Mouse (Mus musculus) lung, postnatal 0 days (tissue): ENCODE data around the gene Cux1. TPM values are rescaled to one million over a fixed set of nuclear protein-coding genes. Genes with fewer than 3 reads are reported as not detected.

ENCODE experiments used
- ATAC-seq: fragments of 200-750 bp; cut with Nextera tagmentation; 2 replicates; pipeline ENCODE4 v1.8.0; 2017; ENCODE audit warnings: moderate library complexity
- DNase-seq: peaks from one replicate; pipeline ENCODE4 v3.0.0-alpha.2; 2016; ENCODE audit warnings: low spot score
- H3K27ac ChIP-seq: fragments of 300-500 bp; sonication (generic); 2 replicates; pipeline ENCODE4 v1.5.1; 2014; ENCODE audit warnings: antibody characterized with exemption, mild to moderate bottlenecking, low read length, mixed read lengths
- H3K27me3 ChIP-seq: fragments of 300-500 bp; sonication (generic); replicated peaks from 2 replicates; pipeline ENCODE4 v1.6.1; 2014; ENCODE audit warnings: low read length, mixed read lengths; ENCODE audit not compliant: insufficient read depth
- H3K36me3 ChIP-seq: fragments of 300-500 bp; sonication (generic); 2 replicates; pipeline ENCODE4 v1.6.1; 2014; ENCODE audit warnings: low read length, mixed read lengths; ENCODE audit not compliant: insufficient read depth
- H3K4me1 ChIP-seq: fragments of 300-500 bp; sonication (generic); 2 replicates; pipeline ENCODE4 v1.6.1; 2014; ENCODE audit warnings: antibody characterized with exemption, low read depth, low read length, mixed read lengths; ENCODE audit not compliant: insufficient read depth
- H3K4me2 ChIP-seq: fragments of 300-500 bp; sonication (generic); replicated peaks from 2 replicates; pipeline ENCODE4 v1.6.1; 2014; ENCODE audit warnings: low read depth, mild to moderate bottlenecking, low read length, moderate library complexity, mixed read lengths
- H3K4me3 ChIP-seq: fragments of 300-500 bp; sonication (generic); 2 replicates; pipeline ENCODE4 v1.5.1; 2014; ENCODE audit warnings: low read depth, low read length
- H3K9ac ChIP-seq: fragments of 300-500 bp; sonication (generic); replicated peaks from 2 replicates; pipeline ENCODE4 v1.6.1; 2014; ENCODE audit warnings: low read depth, mild to moderate bottlenecking
- H3K9me3 ChIP-seq: fragments of 300-500 bp; sonication (generic); 2 replicates; pipeline ENCODE4 v1.6.1; 2016; ENCODE audit warnings: low read length, mixed read lengths
- CTCF ChIP-seq: IDR thresholded peaks from 2 replicates; pipeline ENCODE4 v1.5.1; 2016; ENCODE audit warnings: antibody characterized with exemption, mild to moderate bottlenecking
- EP300 ChIP-seq: IDR thresholded peaks from 2 replicates; pipeline ENCODE4 v1.6.1; 2016; ENCODE audit warnings: antibody characterized with exemption, mild to moderate bottlenecking, control low read depth
- WGBS: fragments of 180-500 bp; shearing (Covaris S2); extraction: QIAGEN DNeasy Blood & Tissue Kit; methylation state at CpG from one replicate; pipeline ENCODE4 v1.1.7; 2014; 5-methylcytosine and 5-hydroxymethylcytosine counted together
- polyA plus RNA-seq: library from polyadenylated mRNA; unstranded; fragments of >200 nt; fragmentation: Nextera tagmentation; extraction: Ambion mirVana; gene quantifications from 2 replicates; pipeline ENCODE4 v1.2.1, GENCODE M21; 2015

The Cux1 gene
- polyA plus RNA-seq, 1 experiment from 2014 or later, result 68.5 TPM

DNA sequence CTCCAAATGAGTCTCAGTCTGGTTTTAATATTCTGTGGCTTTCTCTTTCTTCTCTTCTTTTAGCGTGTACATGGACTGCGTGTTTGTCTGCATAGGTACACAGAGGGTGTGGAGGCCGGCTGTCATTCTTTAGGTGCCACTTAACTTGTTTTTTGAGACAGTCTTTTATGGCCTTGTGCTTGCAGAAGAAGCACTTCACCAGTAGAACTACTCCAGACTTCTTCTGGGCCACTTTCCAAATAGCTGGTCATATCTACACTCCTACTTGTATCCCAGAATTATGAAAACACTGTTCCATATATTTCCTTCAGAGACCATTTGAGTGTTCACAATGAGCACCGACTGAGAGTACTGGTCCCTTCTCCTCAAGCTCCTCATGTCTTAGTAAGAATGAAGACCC is 149.4 kb downstream of the Cux1 start:
- Histone ChIP-seq H3K27me3 (no peaks in the 10 kb centered on the region), H3K9ac (no peak overlapping the region), H3K4me2 (no peak overlapping the region), H3K27ac (peak overlapping the region; percentile 69), H3K4me3 (no peak overlapping the region), H3K36me3 (no peaks in the 10 kb centered on the region), H3K9me3 (no peaks in the 10 kb centered on the region), H3K4me1 (peaks cover 13% of the 10 kb centered on the region)
- peak; percentile 70 for DNase-seq
- ATAC-seq, result peak; percentile 60
- 48% methylated on average over 4 of the region's 4 CpGs for whole genome bisulfite sequencing
- TF ChIP-seq EP300 (peak; percentile 80), CTCF (no peak)

DNA sequence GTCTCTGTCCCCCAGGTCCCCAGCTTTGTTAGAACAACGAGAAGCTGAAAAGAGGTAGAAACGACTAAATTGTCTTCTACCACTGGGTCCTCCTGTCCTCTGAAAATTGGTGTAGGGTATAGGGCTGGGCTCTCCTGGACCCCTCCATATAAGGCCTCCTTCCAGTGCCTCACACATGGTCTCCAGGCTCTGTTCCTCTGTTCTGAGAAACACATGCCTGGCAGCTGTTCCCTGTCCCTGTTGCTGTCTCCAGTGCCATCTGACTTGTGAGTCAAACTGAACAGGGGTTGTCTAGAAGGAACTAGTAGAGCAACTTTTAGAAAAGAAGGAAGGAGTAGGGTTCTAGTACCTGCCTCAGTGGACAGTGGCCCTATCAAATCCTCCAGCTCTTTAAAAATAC is 152.8 kb downstream of the Cux1 start:
- Histone ChIP-seq H3K9me3 (no peaks in the 10 kb centered on the region), H3K4me2 (no peak overlapping the region), H3K36me3 (no peaks in the 10 kb centered on the region), H3K4me3 (no peak overlapping the region), H3K4me1 (peaks cover 16% of the 10 kb centered on the region; the same call in 1 of the 2 replicates), H3K27ac (no peak overlapping the region; the same call in 1 of the 2 replicates), H3K9ac (no peak overlapping the region), H3K27me3 (no peaks in the 10 kb centered on the region)
- DNase-seq (no peak), ATAC-seq (peak; percentile 38; the same call in 1 of the 2 replicates)
- WGBS, result 67% methylated on average over 2 of the region's 2 CpGs
- TF ChIP-seq CTCF (no peak), EP300 (no peak)

DNA sequence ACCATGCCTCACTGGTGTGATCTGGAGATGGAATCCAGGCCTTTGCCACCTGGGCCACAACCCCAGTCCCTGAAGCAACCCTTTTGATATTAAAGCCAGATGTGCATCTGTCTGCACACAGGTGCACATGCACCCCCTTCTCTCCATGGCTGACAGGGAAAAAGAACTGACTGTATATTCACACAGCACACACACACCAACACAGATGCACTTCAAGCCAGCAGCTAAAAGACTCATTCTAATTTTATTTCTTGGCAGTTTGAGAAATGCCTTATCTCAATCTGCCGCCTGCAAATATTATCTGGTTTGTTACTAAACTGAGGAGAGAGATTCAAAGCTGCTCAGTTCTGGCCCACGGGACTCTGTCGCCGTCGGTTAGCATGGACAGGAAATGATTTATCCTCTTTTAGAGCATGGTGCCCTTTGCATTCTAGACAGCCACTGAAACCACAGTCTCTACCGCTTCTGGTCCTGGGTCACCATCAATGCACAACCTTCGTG is 156.6 kb downstream of the Cux1 start:
- H3K4me1 ChIP-seq, result peaks cover 9% of the 10 kb centered on the region; the same call in 1 of the 2 replicates
- no peaks in the 10 kb centered on the region for H3K9me3 ChIP-seq
- H3K9ac ChIP-seq, result no peak overlapping the region
- H3K4me2 ChIP-seq, result no peak overlapping the region
- no peak overlapping the region for H3K27ac ChIP-seq
- DNase-seq, result no peak
- no peaks in the 10 kb centered on the region for H3K27me3 ChIP-seq
- ATAC-seq, result no peak
- no peak for TF ChIP-seq EP300
- 47% methylated on average over 7 of the region's 7 CpGs for WGBS
- no peaks in the 10 kb centered on the region for H3K36me3 ChIP-seq
- no peak overlapping the region for H3K4me3 ChIP-seq

DNA sequence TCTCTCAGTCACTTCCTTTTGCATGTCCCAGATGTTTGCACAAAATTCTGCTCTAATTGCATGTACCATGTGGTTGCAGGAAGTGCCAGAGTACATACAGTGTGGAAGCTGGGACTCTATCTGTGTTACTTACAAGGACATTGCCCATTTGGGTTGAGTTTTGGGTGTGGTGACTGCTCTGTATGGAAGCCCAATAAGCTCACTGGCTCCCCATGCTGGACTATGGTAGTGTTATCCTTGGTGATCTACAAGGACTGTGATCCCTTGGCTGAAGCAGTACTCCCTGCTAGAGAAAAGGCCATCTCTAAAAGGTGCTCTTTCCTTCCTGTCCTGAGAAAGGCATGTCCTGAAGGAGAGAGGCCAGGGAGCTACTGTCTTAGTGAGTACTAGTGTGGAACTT is 160.9 kb downstream of the Cux1 start:
- no peak overlapping the region for H3K4me3 ChIP-seq
- H3K9me3 ChIP-seq, result no peaks in the 10 kb centered on the region
- DNase-seq (no peak), ATAC-seq (no peak)
- no peak overlapping the region for H3K4me2 ChIP-seq
- TF ChIP-seq EP300 (no peak), CTCF (peak; percentile 48)
- no peak overlapping the region for H3K27ac ChIP-seq
- peaks cover 14% of the 10 kb centered on the region for H3K4me1 ChIP-seq
- H3K27me3 ChIP-seq, result no peaks in the 10 kb centered on the region
- no peaks in the 10 kb centered on the region for H3K36me3 ChIP-seq
- no peak overlapping the region for H3K9ac ChIP-seq

DNA sequence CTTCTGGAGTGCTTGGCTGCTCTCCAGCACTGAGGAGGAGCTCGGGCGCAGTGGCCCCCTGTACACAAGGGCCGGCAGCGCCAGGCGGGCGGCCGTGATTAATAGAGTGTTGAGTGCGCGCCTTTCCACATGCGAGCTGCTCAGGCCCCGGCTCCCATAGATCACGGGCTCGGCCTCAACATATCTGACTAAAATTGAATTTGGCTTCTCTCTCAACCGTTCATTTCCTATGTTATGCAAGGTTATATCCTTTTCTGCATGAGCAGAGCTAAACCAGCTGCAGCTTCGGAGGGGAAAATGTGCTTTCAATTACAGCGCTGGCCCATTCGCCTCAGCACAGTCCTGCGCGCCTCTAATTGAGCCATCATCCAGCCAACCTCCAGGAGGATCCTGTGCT is 163.7 kb downstream of the Cux1 start:
- peaks cover 11% of the 10 kb centered on the region for H3K4me1 ChIP-seq
- H3K27me3 ChIP-seq, result no peaks in the 10 kb centered on the region
- peak overlapping the region; percentile 75 for H3K27ac ChIP-seq
- peak overlapping the region; percentile 27; the same call in 1 of the 2 replicates for H3K4me2 ChIP-seq
- WGBS, result 12% methylated on average over 19 of the region's 19 CpGs
- peak; percentile 95 for ATAC-seq
- H3K9me3 ChIP-seq, result no peaks in the 10 kb centered on the region
- H3K4me3 ChIP-seq, result no peak overlapping the region
- no peaks in the 10 kb centered on the region for H3K36me3 ChIP-seq
- DNase-seq, result peak; percentile 92
- H3K9ac ChIP-seq, result no peak overlapping the region
- no peak for TF ChIP-seq EP300
- TF ChIP-seq CTCF, result no peak

DNA sequence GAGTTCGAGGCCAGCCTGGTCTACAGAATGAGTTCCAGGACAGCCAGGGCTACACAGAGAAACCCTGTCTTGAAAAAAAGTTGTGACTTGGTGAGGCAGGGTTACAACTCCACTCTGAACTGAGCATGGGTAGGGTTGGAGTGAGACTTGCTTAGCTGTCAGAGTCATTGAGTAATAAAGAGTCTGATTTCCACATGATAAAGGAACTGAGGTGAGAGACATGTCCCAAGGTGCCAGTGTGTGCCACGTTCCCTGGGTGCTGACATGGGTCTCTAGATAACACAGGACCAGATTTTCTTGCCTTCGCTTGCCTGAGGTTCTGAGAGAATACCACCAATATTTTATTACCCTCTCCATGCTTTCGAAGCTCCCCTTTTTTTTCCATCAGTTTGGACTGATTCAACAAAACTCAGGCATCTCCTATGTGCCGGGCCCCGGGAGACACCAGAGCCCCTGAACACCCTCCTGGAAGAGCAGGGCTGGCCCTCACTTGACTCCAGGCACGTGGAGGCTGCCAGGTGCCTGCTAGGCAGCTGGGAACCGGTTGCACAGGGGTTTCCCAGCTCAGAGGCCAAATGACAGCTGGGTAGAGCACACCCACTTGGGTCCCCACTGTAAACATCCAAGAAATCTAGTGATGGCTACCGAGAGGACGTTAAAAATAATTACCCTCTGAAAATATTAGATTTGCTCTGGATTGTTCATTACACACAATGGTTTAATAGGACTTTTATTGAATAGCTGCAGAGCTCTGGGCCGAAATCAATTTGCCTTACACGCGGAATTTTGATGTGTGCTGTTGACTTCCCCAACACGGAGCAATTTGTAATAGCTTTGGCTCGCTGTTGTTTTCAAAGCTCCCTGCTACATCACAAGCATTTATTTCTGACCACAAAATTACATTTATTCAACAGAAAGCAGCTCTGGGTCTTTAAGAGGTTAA is 164.4 kb downstream of the Cux1 start:
- Histone ChIP-seq H3K4me3 (no peak overlapping the region), H3K27me3 (no peaks in the 10 kb centered on the region), H3K9ac (no peak overlapping the region), H3K4me1 (peaks cover 11% of the 10 kb centered on the region), H3K27ac (peak overlapping the region; percentile 75), H3K4me2 (peak overlapping the region; percentile 27; the same call in 1 of the 2 replicates), H3K9me3 (no peaks in the 10 kb centered on the region), H3K36me3 (no peaks in the 10 kb centered on the region)
- DNase-seq (peak; percentile 46), ATAC-seq (peak; percentile 49)
- TF ChIP-seq CTCF, result no peak
- TF ChIP-seq EP300, result peak; percentile 70; the same call in 1 of the 2 replicates
- WGBS, result 34% methylated on average over 15 of the region's 15 CpGs
